Mouse (Mus musculus) olfactory bulb, adult 2 months (tissue): ENCODE data around the gene Sirt3. TPM values are rescaled to one million over a fixed set of nuclear protein-coding genes. Genes with fewer than 3 reads are reported as not detected.

ENCODE experiments used
- H3K27ac ChIP-seq: fragments of 200-500 bp; 2 replicates; pipeline ENCODE4 v1.5.1; 2012; ENCODE audit warnings: low read depth, low read length; ENCODE audit not compliant: insufficient read depth
- H3K4me1 ChIP-seq: fragments of 200-500 bp; 2 replicates; pipeline ENCODE4 v1.6.1; 2012; ENCODE audit warnings: low read length; ENCODE audit not compliant: control insufficient read depth, insufficient read depth
- H3K4me3 ChIP-seq: fragments of 200-500 bp; 2 replicates; pipeline ENCODE4 v1.5.1; 2012; ENCODE audit warnings: mild to moderate bottlenecking, low read depth, low read length, moderate library complexity; ENCODE audit not compliant: insufficient read depth
- CTCF ChIP-seq: fragments of 200-500 bp; IDR thresholded peaks from 2 replicates; pipeline ENCODE4 v1.5.1; 2012; ENCODE audit warnings: low read depth, mild to moderate bottlenecking, low read length, moderate library complexity; ENCODE audit not compliant: insufficient read depth
- POLR2A ChIP-seq: fragments of 200-500 bp; IDR thresholded peaks from 2 replicates; pipeline ENCODE4 v1.6.1; 2012; ENCODE audit warnings: mild to moderate bottlenecking, low read depth, low read length, moderate library complexity; ENCODE audit not compliant: insufficient read depth
- WGBS: fragments of 180-500 bp; shearing (Covaris S2); methylation state at CpG from one replicate; pipeline ENCODE4 v1.1.7; 2018; 5-methylcytosine and 5-hydroxymethylcytosine counted together
- polyA plus RNA-seq: library from polyadenylated mRNA; stranded (reverse); fragments of >200 nt; gene quantifications from 2 replicates; pipeline ENCODE4 v1.2.4, GENCODE M21; 2012; ENCODE audit warnings: low replicate concordance; ENCODE audit not compliant: missing spikeins, insufficient read depth, insufficient read length

Sirt3 gene
- polyA plus RNA-seq, 1 experiment: not detected

GRCm38 (mm10) chr7:140856785-140857549, 25.1 kb downstream of the Sirt3 start, which contains the start of gene Ric8a:
Gene Ric8a (plus strand): TSS chr7:140856957.
- WGBS: under 1% methylated on average over 50 of the region's 50 CpGs
- peak within 1 kb of the TSS; percentile 71 for H3K4me3 ChIP-seq
- TF ChIP-seq CTCF: no peak
- TF ChIP-seq POLR2A: peak; percentile 64
- peaks cover 32% of the 10 kb centered on the region for H3K4me1 ChIP-seq
- H3K27ac ChIP-seq: peak within 1 kb of the TSS; percentile 68

- WGBS: under 1% methylated on average over 51 of the region's 51 CpGs
- TF ChIP-seq CTCF (no peak), POLR2A (peak; percentile 55; the same call in 1 of the 2 replicates)
- Histone ChIP-seq H3K4me3 (peak within 1 kb of the TSS; percentile 71), H3K27ac (peak within 1 kb of the TSS; percentile 68), H3K4me1 (peaks cover 32% of the 10 kb centered on the region)
Measured at GRCm38 (mm10) chr7:140855860-140856784, 26.0 kb downstream of the Sirt3 start, which contains the start of gene Gm45785. Gene Gm45785 (minus strand): TSS chr7:140856331.

DNA sequence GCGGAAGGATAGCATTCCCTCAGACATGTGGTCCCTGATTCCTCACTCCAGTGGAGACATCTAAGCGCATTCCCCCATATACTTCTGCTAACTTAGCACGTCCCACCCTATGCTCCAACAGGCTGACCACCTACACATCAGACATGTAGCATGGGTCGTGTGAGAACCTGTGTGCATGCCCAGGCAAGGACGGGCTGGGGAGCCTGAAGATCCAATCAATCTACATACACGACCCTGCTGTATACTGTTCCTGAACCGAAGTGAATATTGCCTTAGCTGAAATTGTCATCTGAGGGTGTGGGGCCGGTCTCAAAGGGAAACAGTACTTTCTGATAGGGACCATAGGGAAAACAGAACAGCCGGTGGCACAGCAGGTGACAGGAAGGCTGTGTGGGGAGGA, 26.9 kb downstream of the Sirt3 start:
- 65% methylated on average over 9 of the region's 9 CpGs for WGBS
- TF ChIP-seq CTCF (no peak), POLR2A (no peak)
- Histone ChIP-seq H3K4me3 (peak overlapping the region; percentile 71; the same call in 1 of the 2 replicates), H3K4me1 (peaks cover 32% of the 10 kb centered on the region), H3K27ac (no peak overlapping the region)

- Histone ChIP-seq H3K4me3 (no peak overlapping the region), H3K4me1 (peaks cover 29% of the 10 kb centered on the region), H3K27ac (no peak overlapping the region)
- TF ChIP-seq POLR2A: no peak
- TF ChIP-seq CTCF: no peak
- WGBS: 92% methylated on average over 18 of the region's 18 CpGs
Measured at GRCm38 (mm10) chr7:140854483-140854882, 27.6 kb downstream of the Sirt3 start.

- Histone ChIP-seq H3K27ac (no peak overlapping the region), H3K4me1 (peaks cover 18% of the 10 kb centered on the region), H3K4me3 (no peak overlapping the region)
- 82% methylated on average over 9 of the region's 9 CpGs for WGBS
- TF ChIP-seq CTCF (no peak), POLR2A (no peak)
Measured at GRCm38 (mm10) chr7:140853386-140853785, 28.7 kb downstream of the Sirt3 start.

- TF ChIP-seq POLR2A: no peak
- no peak for TF ChIP-seq CTCF
- no peak overlapping the region for H3K4me3 ChIP-seq
- peaks cover 10% of the 10 kb centered on the region for H3K4me1 ChIP-seq
- no peak overlapping the region for H3K27ac ChIP-seq
- 94% methylated on average over 4 of the region's 4 CpGs for WGBS
Measured at GRCm38 (mm10) chr7:140851916-140852315, 30.2 kb downstream of the Sirt3 start.

DNA sequence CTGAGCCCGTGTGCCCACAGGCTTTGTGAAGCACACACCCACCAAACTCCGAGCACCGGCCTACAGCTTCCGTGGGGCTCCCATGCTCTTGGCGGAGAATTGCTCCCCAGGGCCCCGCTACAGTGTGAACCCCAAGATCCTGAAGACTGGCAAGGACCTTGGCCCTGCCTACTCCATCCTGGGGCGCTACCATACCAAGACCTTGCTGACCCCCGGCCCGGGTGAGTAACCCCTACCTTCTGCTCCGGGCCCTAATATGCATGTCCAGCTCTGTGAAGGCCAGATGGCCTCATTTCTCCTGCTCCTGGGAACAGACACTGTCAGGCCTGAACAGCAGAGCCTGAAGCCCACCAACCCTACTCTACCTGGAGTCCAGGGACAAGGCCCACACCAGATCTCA, 33.5 kb downstream of the Sirt3 start:
- Histone ChIP-seq H3K4me3 (no peak overlapping the region), H3K4me1 (no peaks in the 10 kb centered on the region; the same call in 1 of the 2 replicates), H3K27ac (no peak overlapping the region)
- WGBS: 92% methylated on average over 10 of the region's 10 CpGs
- TF ChIP-seq CTCF: no peak
- no peak for TF ChIP-seq POLR2A

DNA sequence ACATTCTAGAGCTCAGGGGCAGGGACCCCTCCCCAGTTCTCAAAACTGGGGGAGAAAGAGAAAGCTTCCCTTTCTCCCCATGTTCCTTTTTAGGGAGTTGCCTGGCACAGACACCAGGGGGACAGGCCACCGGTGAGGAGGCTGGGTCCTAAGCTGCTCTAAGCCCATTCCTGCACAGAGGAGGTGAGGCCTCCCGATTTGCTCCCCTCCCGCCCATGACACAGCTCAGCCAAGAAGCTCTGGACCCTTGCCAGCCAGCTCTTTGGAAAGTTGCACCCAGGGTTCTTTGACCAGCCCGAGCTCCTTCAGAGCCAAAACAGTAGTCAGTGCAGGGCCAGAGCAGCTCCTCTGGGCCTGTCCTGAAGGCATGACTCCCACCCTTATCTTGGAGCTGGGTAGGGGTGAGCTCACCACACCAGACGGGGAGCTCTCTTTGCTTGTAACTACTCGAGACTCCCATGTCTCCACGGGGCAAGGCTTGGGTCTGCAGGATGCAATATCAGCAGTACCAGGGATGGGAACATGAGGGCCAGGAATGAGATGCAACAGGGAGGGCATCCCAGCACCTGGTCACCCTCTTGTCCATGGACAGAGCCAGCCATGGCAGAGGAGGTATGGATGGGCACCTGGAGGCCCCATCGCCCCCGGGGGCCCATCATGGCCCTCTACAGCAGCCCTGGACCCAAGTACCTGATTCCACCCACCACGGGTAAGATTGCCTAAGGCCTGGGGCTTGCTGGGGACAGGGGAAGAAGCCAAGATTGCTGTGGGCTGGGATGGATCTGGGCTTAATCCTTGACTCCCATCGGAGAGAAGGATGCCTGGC, 34.1 kb downstream of the Sirt3 start, which contains the start of gene Odf3:
TSS of gene Odf3 (plus strand) at position 51 of the 826 bp plus-strand sequence.
- TF ChIP-seq POLR2A: no peak
- TF ChIP-seq CTCF: no peak
- Histone ChIP-seq H3K4me1 (no peaks in the 10 kb centered on the region; the same call in 1 of the 2 replicates), H3K4me3 (no peak within 1 kb of the TSS), H3K27ac (no peak within 1 kb of the TSS)
- 44% methylated on average over 11 of the region's 11 CpGs for WGBS
